Mouse (Mus musculus) MEL (cell line): ENCODE data around the gene Rnase10. TPM values are rescaled to one million over a fixed set of nuclear protein-coding genes. Genes with fewer than 3 reads are reported as not detected.

Experiments used
- DNase-seq: peaks from one replicate; pipeline ENCODE4 v3.0.0; 2011; ENCODE audit warnings: low read depth, low spot score
- H3K27ac ChIP-seq: 2 replicates; pipeline ENCODE4 v1.5.1; 2012; ENCODE audit warnings: low read depth, mild to moderate bottlenecking, control low read depth, low read length, moderate library complexity; ENCODE audit not compliant: control insufficient read depth
- H3K27me3 ChIP-seq, 2 experiments: fragments of 150-350 bp in 1 of 2; sonication (generic) in 1 of 2; 2 replicates each; pipeline ENCODE4 v1.6.1; 2012; ENCODE audit warnings: low read length in 2 of 2, mild to moderate bottlenecking in 2 of 2, improper control_type of control experiment in 1 of 2, moderate library complexity in 1 of 2; ENCODE audit not compliant: insufficient read depth in 2 of 2, control insufficient read depth in 1 of 2
- H3K36me3 ChIP-seq, 2 experiments: 2 replicates each; pipeline ENCODE4 v1.6.1; 2012 to 2014; ENCODE audit warnings: low read length in 2 of 2, improper control_type of control experiment in 1 of 2, inconsistent platforms in 1 of 2, mild to moderate bottlenecking in 1 of 2; ENCODE audit not compliant: insufficient read depth in 2 of 2, control insufficient read depth in 1 of 2
- H3K4me1 ChIP-seq, 2 experiments: fragments of 150-350 bp in 1 of 2; sonication (generic) in 1 of 2; 2 replicates each; pipeline ENCODE4 v1.6.1; 2012; ENCODE audit warnings: low read length in 2 of 2, improper control_type of control experiment in 1 of 2, mild to moderate bottlenecking in 1 of 2; ENCODE audit not compliant: insufficient read depth in 2 of 2, control insufficient read depth in 1 of 2
- H3K4me3 ChIP-seq, 2 experiments: fragments of 150-350 bp in 1 of 2; sonication (generic) in 1 of 2; 2 replicates each; pipeline ENCODE4 v1.5.1; 2012; ENCODE audit warnings: low read depth in 2 of 2, low read length in 2 of 2, mild to moderate bottlenecking in 2 of 2, moderate library complexity in 2 of 2, control low read depth in 1 of 2, improper control_type of control experiment in 1 of 2; ENCODE audit not compliant: control insufficient read depth in 1 of 2, insufficient read depth in 1 of 2
- H3K79me2 ChIP-seq: 2 replicates; pipeline ENCODE4 v1.6.1; 2012; ENCODE audit warnings: mild to moderate bottlenecking, low read length, moderate library complexity; ENCODE audit not compliant: control insufficient read depth, poor library complexity, insufficient read depth
- H3K9ac ChIP-seq: 2 replicates; pipeline ENCODE4 v1.6.1; 2012; ENCODE audit warnings: low read depth, mild to moderate bottlenecking, control low read depth, low read length, moderate library complexity; ENCODE audit not compliant: control insufficient read depth, poor library complexity, severe bottlenecking
- H3K9me3 ChIP-seq: fragments of 150-350 bp; sonication (generic); replicated peaks from 2 replicates; pipeline ENCODE4 v1.6.1; 2012; ENCODE audit warnings: mild to moderate bottlenecking, low read length, improper control_type of control experiment, moderate library complexity; ENCODE audit not compliant: insufficient read depth
- BHLHE40 ChIP-seq: IDR thresholded peaks from 2 replicates; pipeline ENCODE4 v1.6.1; 2012; ENCODE audit warnings: low read depth, mild to moderate bottlenecking, inconsistent platforms, low read length, improper control_type of control experiment, borderline replicate concordance
- CTCF ChIP-seq, 3 experiments: IDR thresholded peaks in 2 of 3; conservative IDR thresholded peaks in 1 of 3; 2 replicates each; pipeline ENCODE4 v1.5.1; 2011 to 2012; ENCODE audit warnings: low read length in 3 of 3, low read depth in 2 of 3, mild to moderate bottlenecking in 2 of 3, improper control_type of control experiment in 1 of 3, inconsistent platforms in 1 of 3, mixed read lengths in 1 of 3, moderate library complexity in 1 of 3; ENCODE audit not compliant: control insufficient read depth in 1 of 3, insufficient read depth in 1 of 3, poor library complexity in 1 of 3, severe bottlenecking in 1 of 3
- E2F4 ChIP-seq: IDR thresholded peaks from 2 replicates; pipeline ENCODE4 v1.6.1; 2011; ENCODE audit warnings: low read depth, low read length, improper control_type of control experiment, borderline replicate concordance
- ELF1 ChIP-seq: IDR thresholded peaks from 2 replicates; pipeline ENCODE4 v1.6.1; 2014; ENCODE audit warnings: low read depth, mild to moderate bottlenecking, inconsistent platforms, low read length, improper control_type of control experiment, moderate library complexity
- ETS1 ChIP-seq: IDR thresholded peaks from 2 replicates; pipeline ENCODE4 v1.6.1; 2012; ENCODE audit warnings: low read depth, mild to moderate bottlenecking, inconsistent platforms, low read length, improper control_type of control experiment, moderate library complexity
- HCFC1 ChIP-seq: IDR thresholded peaks from 2 replicates; pipeline ENCODE4 v1.6.1; 2012; ENCODE audit warnings: low read depth, mild to moderate bottlenecking, inconsistent platforms, low read length, improper control_type of control experiment, moderate library complexity
- KAT2A ChIP-seq: conservative IDR thresholded peaks from 2 replicates; pipeline ENCODE4 v1.6.1; 2012; ENCODE audit warnings: low read depth, low read length, improper control_type of control experiment, inconsistent platforms
- MAZ ChIP-seq: IDR thresholded peaks from 2 replicates; pipeline ENCODE4 v1.6.1; 2012; ENCODE audit warnings: low read depth, mild to moderate bottlenecking, inconsistent platforms, low read length, improper control_type of control experiment
- MXI1 ChIP-seq: IDR thresholded peaks from 2 replicates; pipeline ENCODE4 v1.6.1; 2011; ENCODE audit warnings: mild to moderate bottlenecking, low read depth, low read length, improper control_type of control experiment
- MYB ChIP-seq: IDR thresholded peaks from 2 replicates; pipeline ENCODE4 v1.6.1; 2011; ENCODE audit warnings: mild to moderate bottlenecking, low read depth, low read length, improper control_type of control experiment
- MYC ChIP-seq: IDR thresholded peaks from 2 replicates; pipeline ENCODE4 v1.6.1; 2011; ENCODE audit warnings: low read depth, mild to moderate bottlenecking, low read length, improper control_type of control experiment, moderate library complexity
- NELFE ChIP-seq: IDR thresholded peaks from 2 replicates; pipeline ENCODE4 v1.6.1; 2011; ENCODE audit warnings: low read depth, low read length, improper control_type of control experiment
- POLR2AphosphoS2 ChIP-seq: IDR thresholded peaks from 2 replicates; pipeline ENCODE4 v1.6.1; 2011; ENCODE audit warnings: low read length, improper control_type of control experiment
- TCF12 ChIP-seq: IDR thresholded peaks from 2 replicates; pipeline ENCODE4 v1.6.1; 2014; ENCODE audit warnings: low read depth, mild to moderate bottlenecking, inconsistent platforms, low read length, improper control_type of control experiment, moderate library complexity
- ZKSCAN1 ChIP-seq: IDR thresholded peaks from 2 replicates; pipeline ENCODE4 v1.6.1; 2012; ENCODE audit warnings: low read depth, mild to moderate bottlenecking, inconsistent platforms, low read length, improper control_type of control experiment, moderate library complexity
- polyA plus RNA-seq, 2 experiments: library from polyadenylated mRNA; stranded (reverse) in 1 of 2; unstranded in 1 of 2; fragments of >175 nt in 1 of 2; fragments of >200 nt in 1 of 2; gene quantifications; 2 replicates each; pipeline versions ENCODE4 v1.2.1 to v1.2.4; 2012; ENCODE audit warnings: low replicate concordance in 2 of 2, low read depth in 1 of 2; ENCODE audit not compliant: insufficient read length in 2 of 2, insufficient read depth in 1 of 2, missing spikeins in 1 of 2
- total RNA-seq: library from RNA; depleted of rRNA; stranded (reverse); fragments of 300-350 nt; gene quantifications from 2 replicates; pipeline ENCODE4 v1.2.3, GENCODE M21; 2012

The Rnase10 gene
- total and polyA plus RNA-seq, 3 experiments: not detected

DNA sequence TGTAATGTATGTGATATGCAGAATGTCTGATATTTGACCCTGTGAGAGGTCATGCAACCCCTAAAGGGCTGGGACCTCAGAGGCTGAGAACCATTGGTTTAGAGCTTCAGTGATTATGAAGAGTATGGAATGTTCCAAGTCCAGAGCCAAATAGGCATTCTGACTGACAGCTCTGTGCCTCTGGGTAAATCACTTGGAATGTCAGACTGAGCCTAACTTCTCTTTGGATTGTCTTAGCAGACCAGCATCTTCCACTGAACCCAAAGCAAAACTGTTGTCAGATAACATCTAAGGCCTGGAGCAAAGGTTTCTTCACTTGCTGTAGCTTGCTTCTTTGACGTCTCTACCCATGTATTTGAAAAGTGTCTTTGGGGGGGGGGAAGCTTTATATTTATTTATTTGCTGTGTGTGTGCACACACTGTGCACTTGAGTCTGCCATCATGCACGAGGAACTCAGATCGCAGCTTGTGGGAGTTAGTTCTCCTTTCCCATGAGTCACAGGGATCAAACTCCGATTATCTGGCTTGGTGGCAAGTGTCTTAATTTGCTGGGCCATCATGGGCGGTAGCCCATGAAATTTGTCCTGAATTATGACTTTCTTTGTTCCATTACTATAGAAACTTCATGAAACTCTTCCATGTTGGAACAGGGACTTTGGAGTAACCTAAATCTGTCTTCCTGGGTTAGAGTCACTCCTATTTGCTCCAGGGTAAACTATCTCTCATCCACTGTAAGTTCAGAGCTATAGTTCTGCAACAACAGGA is 39.2 kb upstream of the Rnase10 start:
- peak; percentile 16 for DNase-seq
- no peak overlapping the region for H3K9ac ChIP-seq
- H3K79me2 ChIP-seq: no peaks in the 10 kb centered on the region
- TF ChIP-seq MXI1: no peak
- TF ChIP-seq MYB: no peak
- no peak for TF ChIP-seq HCFC1
- no peak for TF ChIP-seq TCF12
- no peak for TF ChIP-seq ETS1
- no peak for TF ChIP-seq ELF1
- no peak for TF ChIP-seq E2F4
- TF ChIP-seq POLR2AphosphoS2: no peak
- H3K27ac ChIP-seq: no peak overlapping the region
- H3K9me3 ChIP-seq: no peaks in the 10 kb centered on the region
- H3K27me3 ChIP-seq: no peaks in the 10 kb centered on the region
- H3K4me3 ChIP-seq: no peak overlapping the region
- H3K36me3 ChIP-seq: no peaks in the 10 kb centered on the region
- H3K4me1 ChIP-seq: no peaks in the 10 kb centered on the region

DNA sequence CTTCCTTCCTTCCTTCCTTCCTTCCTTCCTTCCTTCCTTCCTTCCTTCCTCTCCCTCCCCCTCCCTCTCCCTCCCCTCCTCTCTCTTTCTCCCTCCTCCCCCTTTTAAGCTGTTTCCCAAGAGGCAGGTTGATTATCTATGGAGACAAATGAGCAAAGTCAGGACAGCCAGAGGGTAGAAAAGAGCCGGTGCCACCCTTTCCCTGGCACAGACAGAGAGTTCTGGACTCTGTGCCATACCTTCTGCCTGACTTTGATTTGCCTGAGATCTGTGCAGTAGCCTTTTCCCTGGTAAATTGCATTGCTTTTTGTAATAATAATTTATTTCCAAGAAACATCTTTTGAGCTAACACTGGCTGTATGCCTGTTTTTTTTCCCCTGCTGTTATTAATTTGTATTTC is 38.5 kb upstream of the Rnase10 start:
- Histone ChIP-seq H3K9ac (no peak overlapping the region), H3K4me3 (no peak overlapping the region), H3K4me1 (no peaks in the 10 kb centered on the region), H3K27me3 (no peaks in the 10 kb centered on the region), H3K79me2 (no peaks in the 10 kb centered on the region), H3K9me3 (no peaks in the 10 kb centered on the region), H3K27ac (no peak overlapping the region), H3K36me3 (no peaks in the 10 kb centered on the region)
- no peak for DNase-seq
- TF ChIP-seq NELFE: no peak
- TF ChIP-seq CTCF (IDR thresholded peaks at IDR 0.05 in 2 of 3, conservative IDR thresholded peaks at IDR 0.05 in 1 of 3; ENCODE audit: control insufficient read depth in 1 of 3, insufficient read depth in 1 of 3, low read depth in 2 of 3, low read length in 3 of 3, poor library complexity in 1 of 3, severe bottlenecking in 1 of 3): no peak
- TF ChIP-seq MYC: no peak
- TF ChIP-seq ZKSCAN1: no peak
- TF ChIP-seq MAZ: no peak
- TF ChIP-seq BHLHE40: no peak
- no peak for TF ChIP-seq KAT2A
